Mouse (Mus musculus) G1E (cell line): ENCODE data around the gene Olfr96. TPM values are rescaled to one million over a fixed set of nuclear protein-coding genes. Genes with fewer than 3 reads are reported as not detected.

Experiments used
- ATAC-seq: 2 replicates; pipeline ENCODE4 v1.8.0; 2016; ENCODE audit warnings: mild to moderate bottlenecking; ENCODE audit not compliant: insufficient number of reproducible peaks, poor library complexity, low FRiP score, severe bottlenecking; ENCODE audit errors: extremely low read depth
- DNase-seq: peaks from one replicate; pipeline ENCODE4 v3.0.0; 2012; ENCODE audit warnings: low spot score
- H3K27me3 ChIP-seq: 2 replicates; pipeline ENCODE4 v1.6.1; 2012; ENCODE audit warnings: mild to moderate bottlenecking, low read length, inconsistent platforms; ENCODE audit not compliant: insufficient read depth
- H3K36me3 ChIP-seq: replicated peaks from 2 replicates; pipeline ENCODE3; 2012; ENCODE audit warnings: mild to moderate bottlenecking, inconsistent platforms
- H3K4me1 ChIP-seq: 2 replicates; pipeline ENCODE4 v1.6.1; 2012; ENCODE audit warnings: low read depth, low read length, inconsistent platforms, mixed read lengths; ENCODE audit not compliant: insufficient read depth
- H3K4me3 ChIP-seq: 2 replicates; pipeline ENCODE4 v1.5.1; 2012; ENCODE audit warnings: low read depth, mild to moderate bottlenecking, inconsistent platforms, low read length, moderate library complexity, mixed read lengths
- H3K9me3 ChIP-seq: replicated peaks from 2 replicates; pipeline ENCODE4 v1.6.1; 2012; ENCODE audit warnings: inconsistent platforms
- CTCF ChIP-seq: IDR thresholded peaks from 2 replicates; pipeline ENCODE4 v1.5.1; 2012; ENCODE audit warnings: low read depth, low read length, inconsistent platforms, mixed read lengths
- GATA1 ChIP-seq: IDR thresholded peaks from 2 replicates; pipeline ENCODE4 v1.6.1; 2012; ENCODE audit warnings: borderline replicate concordance, low read length, inconsistent platforms, mixed read lengths
- GATA2 ChIP-seq: IDR thresholded peaks from 2 replicates; pipeline ENCODE4 v1.6.1; 2012; ENCODE audit warnings: low read depth, low read length, inconsistent platforms, borderline replicate concordance
- POLR2AphosphoS5 ChIP-seq: IDR thresholded peaks from 2 replicates; pipeline ENCODE4 v1.6.1; 2012; ENCODE audit warnings: low read depth, low read length, inconsistent platforms; ENCODE audit not compliant: insufficient replicate concordance
- TAL1 ChIP-seq: conservative IDR thresholded peaks from 2 replicates; pipeline ENCODE4 v1.6.1; 2012; ENCODE audit warnings: low read depth, low read length, inconsistent platforms, mixed read lengths
- polyA plus RNA-seq: library from polyadenylated mRNA; stranded (reverse); fragments of >175 nt; gene quantifications from 2 replicates; pipeline ENCODE4 v1.2.3, GENCODE M21; 2012
- total RNA-seq, 2 experiments: library from RNA; stranded (forward) in 1 of 2; stranded (reverse) in 1 of 2; fragments of 200-1000 nt in 1 of 2; fragments of >200 nt in 1 of 2; fragmentation: Nextera tagmentation in 1 of 2; gene quantifications; 2 replicates each; pipeline ENCODE4 v1.2.3; 2014 to 2017

Olfr96 gene
- not detected in 2 replicates for total RNA-seq (2014; fragmentation: Nextera tagmentation)
- 0.06 TPM in 1 of 2 replicates, not detected in the other for total RNA-seq (2017)
- polyA plus RNA-seq, result not detected in 2 replicates

DNA sequence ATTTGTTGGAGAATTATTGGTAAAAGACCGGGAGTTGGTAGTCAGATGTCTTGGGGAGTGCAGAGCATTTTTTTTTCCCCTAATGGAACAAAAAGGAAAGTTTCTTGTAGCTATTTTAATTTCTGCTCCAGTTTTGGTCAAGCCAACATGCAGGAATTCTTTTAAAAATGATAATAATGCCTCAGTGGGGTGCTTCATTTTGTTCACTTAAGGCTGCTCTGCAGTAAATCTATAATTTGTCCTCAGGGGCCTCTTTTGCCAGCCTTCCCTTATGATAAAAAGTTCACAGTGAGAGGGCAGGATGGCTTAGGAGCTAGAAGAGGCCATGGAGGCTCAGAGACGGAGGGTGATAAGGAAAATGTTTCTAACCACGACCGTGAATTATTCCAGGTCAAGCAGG, at the start of gene Olfr96:
Olfr96 (plus strand) TSS at position 301 of the 400 bp plus-strand sequence.
- ATAC-seq, result no peak
- no peak for TF ChIP-seq POLR2AphosphoS5
- Histone ChIP-seq H3K27me3 (no peaks in the 10 kb centered on the region), H3K4me1 (no peaks in the 10 kb centered on the region), H3K4me3 (no peak within 1 kb of the TSS), H3K36me3 (no peaks in the 10 kb centered on the region), H3K9me3 (no peaks in the 10 kb centered on the region)
- DNase-seq, result no peak

DNA sequence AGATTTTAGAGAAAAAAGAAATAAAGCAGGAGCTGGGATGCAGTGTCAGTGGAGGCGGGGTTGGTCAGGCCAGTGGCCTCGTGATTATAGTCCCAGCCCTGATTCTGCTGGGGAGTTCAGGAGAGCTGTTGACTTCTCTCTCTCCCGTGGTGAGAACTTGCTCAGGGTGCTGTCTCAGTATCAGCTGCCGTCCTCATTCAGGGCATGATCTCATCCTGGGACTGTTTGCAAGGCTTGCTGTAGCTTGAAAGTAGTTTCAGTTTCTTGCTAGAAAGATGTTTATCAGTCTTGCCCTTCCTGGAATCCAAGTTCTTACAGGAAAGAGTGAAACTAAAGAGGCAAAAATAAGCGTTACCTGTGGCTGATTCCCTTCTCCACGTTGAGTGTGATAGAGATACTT, 34.5 kb upstream of the Olfr96 start:
- Histone ChIP-seq H3K4me3 (no peak overlapping the region), H3K27me3 (no peaks in the 10 kb centered on the region), H3K36me3 (no peaks in the 10 kb centered on the region), H3K4me1 (no peaks in the 10 kb centered on the region; the same call in 1 of the 2 replicates), H3K9me3 (no peaks in the 10 kb centered on the region)
- DNase-seq, result no peak
- no peak for ATAC-seq
- TF ChIP-seq POLR2AphosphoS5 (no peak), TAL1 (no peak), CTCF (no peak), GATA2 (no peak), GATA1 (no peak)

- Histone ChIP-seq H3K9me3 (no peaks in the 10 kb centered on the region), H3K27me3 (no peaks in the 10 kb centered on the region), H3K4me1 (no peaks in the 10 kb centered on the region), H3K36me3 (no peaks in the 10 kb centered on the region), H3K4me3 (no peak overlapping the region)
- TF ChIP-seq GATA2 (no peak), CTCF (no peak), TAL1 (no peak), GATA1 (no peak), POLR2AphosphoS5 (no peak)
- ATAC-seq (no peak), DNase-seq (no peak)
Observed at GRCm38 (mm10) chr17:37190711-37191110, 29.2 kb upstream of the Olfr96 start.

GRCm38 (mm10) chr17:37193032-37193431, 26.9 kb upstream of the Olfr96 start:
- ATAC-seq (no peak), DNase-seq (no peak)
- Histone ChIP-seq H3K4me3 (no peak overlapping the region), H3K9me3 (peaks cover 8% of the 10 kb centered on the region), H3K27me3 (peaks cover 3% of the 10 kb centered on the region; the same call in 1 of the 2 replicates), H3K36me3 (no peaks in the 10 kb centered on the region), H3K4me1 (no peaks in the 10 kb centered on the region)
- TF ChIP-seq GATA1 (no peak), GATA2 (no peak), CTCF (no peak), TAL1 (no peak), POLR2AphosphoS5 (no peak)

DNA sequence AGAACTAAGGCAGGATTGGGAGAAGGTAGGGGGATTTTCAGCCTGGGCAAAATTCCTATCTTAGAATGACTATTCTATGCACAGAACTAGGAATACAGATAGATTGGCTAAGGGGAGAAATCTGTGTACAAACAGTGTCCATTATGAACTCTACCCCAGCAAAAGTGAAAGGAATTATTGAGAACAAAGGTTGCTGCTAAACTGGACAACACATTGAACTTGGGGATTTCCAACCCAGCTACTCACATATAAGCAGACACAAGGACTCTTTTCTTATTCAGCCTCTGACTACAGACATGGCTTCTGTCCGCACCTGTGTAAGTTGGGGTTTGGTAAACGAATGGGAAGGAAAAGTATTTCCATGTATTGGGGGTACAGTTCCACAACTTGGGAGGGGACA, 26.3 kb upstream of the Olfr96 start, which contains the start of gene Ubd:
Ubd (plus strand) TSS at position 237 of the 400 bp plus-strand sequence.
- TF ChIP-seq GATA1 (no peak), TAL1 (no peak), POLR2AphosphoS5 (no peak), CTCF (no peak), GATA2 (no peak)
- no peak for ATAC-seq
- Histone ChIP-seq H3K4me3 (no peak within 1 kb of the TSS), H3K4me1 (no peaks in the 10 kb centered on the region), H3K36me3 (no peaks in the 10 kb centered on the region), H3K9me3 (peaks cover 8% of the 10 kb centered on the region), H3K27me3 (peaks cover 3% of the 10 kb centered on the region; the same call in 1 of the 2 replicates)
- no peak for DNase-seq

DNA sequence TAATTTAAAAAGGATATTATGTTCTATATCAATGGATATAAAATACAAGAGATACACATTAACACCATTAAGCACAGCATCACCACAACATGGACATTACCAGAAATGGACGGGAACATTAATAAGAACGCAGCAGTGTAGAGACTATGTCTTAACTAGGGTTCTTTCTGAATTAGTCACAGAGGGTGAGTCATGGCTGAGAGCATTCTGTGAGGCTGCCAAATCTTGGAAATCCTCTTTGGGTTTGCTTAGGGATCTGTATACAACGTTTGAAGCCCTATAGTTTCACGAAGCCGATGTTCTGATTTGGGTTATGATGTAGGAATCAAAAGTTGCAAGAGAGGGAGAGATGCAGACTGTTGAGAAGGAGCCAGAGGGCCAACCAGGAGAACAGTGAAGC, 25.2 kb upstream of the Olfr96 start:
- no peak for ATAC-seq
- no peaks in the 10 kb centered on the region for H3K36me3 ChIP-seq
- H3K4me3 ChIP-seq, result no peak overlapping the region
- TF ChIP-seq POLR2AphosphoS5 (no peak), GATA1 (no peak), CTCF (no peak), GATA2 (no peak), TAL1 (no peak)
- H3K4me1 ChIP-seq, result no peaks in the 10 kb centered on the region
- H3K27me3 ChIP-seq, result peaks cover 3% of the 10 kb centered on the region; the same call in 1 of the 2 replicates
- peaks cover 8% of the 10 kb centered on the region for H3K9me3 ChIP-seq
- DNase-seq, result no peak
